Mouse (Mus musculus) adrenal gland, adult (tissue): ENCODE measurements at regions not wholly inside any gene's neighbourhood (a gene's known extent, or its start where the extent isn't known, plus 50 kb on each side); places are given as distances from the start of the nearest gene placed in this dataset.

ENCODE experiments used
- DNase-seq, 2 experiments: peaks; one replicate each; pipeline ENCODE4 v3.0.0; 2022 to 2023; ENCODE audit warnings: low spot score in 1 of 2; ENCODE audit not compliant: inconsistent age in 2 of 2

DNA sequence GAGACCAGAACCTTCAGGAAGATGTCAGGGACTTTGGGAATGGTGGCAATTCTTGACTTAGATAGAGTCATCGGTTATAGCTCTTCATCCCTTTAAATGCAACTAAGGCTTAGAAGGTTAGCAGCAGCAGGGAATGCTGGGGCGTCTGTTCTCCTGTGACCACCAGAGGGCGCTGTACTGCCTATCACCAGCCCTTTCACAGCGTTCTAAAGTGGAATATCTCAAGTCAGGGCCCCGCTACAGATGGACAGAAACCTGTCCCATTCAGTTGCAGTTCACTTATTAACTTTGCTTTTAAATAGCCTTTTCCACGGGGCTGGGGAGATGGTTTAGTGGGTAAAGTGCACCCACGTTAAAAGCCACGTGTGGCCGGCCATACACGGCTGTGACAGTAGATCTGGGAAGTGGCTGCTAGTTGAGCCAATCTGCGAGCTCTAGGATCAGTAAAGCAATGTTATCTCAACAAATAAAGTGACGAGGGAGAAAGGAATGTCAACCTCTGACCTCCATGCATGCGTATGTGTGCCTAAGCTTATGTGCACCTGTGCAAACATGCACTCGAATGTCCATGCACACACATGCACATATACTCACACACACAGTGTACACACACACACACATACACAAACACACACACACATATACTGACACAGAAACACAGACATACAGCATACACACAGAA lies 104.3 kb downstream of the Fam168b start:
- peak; percentile 63 to 88 for DNase-seq

DNA sequence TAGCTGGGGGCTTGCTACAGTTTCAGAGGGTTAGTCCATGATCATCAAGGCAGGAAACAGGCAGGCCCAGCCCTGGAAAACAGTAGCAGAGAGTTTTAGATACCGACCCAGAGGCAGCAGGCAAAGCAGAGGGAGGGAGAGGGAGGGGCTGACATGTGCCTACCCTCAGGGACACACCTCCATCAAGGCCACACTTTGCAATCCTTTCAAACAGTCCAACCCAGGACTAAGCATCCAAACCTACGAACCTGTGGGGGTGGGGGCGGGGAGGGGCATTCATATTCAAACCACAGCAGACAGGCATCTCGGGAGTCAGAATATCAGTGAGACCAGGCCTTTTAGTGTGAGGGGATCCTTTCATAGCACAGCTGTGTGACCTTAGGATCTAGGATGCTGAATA lies 103.2 kb downstream of the Fam168b start:
- DNase-seq, result peak in 1 of 2 experiments; percentile 32

DNA sequence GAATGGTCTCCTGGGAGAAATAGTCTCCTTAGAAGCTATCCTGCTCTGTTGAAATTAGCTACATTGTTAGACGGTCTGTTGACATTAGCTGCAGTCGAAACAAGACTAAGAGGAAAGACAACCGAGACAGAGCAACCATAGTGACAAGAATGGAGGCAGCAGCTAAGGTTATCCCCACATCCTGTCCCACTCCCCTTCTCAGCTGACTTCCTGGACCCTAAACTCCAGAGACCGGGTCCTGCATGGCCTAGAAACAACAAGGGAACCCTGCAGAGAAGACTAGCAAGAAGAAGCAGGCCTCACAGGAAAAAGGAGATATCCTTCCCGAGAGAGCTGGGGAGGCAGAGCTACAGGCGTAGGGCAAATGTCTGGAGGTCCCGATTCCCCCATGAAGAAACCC lies 102.0 kb downstream of the Fam168b start:
- no peak for DNase-seq

DNA sequence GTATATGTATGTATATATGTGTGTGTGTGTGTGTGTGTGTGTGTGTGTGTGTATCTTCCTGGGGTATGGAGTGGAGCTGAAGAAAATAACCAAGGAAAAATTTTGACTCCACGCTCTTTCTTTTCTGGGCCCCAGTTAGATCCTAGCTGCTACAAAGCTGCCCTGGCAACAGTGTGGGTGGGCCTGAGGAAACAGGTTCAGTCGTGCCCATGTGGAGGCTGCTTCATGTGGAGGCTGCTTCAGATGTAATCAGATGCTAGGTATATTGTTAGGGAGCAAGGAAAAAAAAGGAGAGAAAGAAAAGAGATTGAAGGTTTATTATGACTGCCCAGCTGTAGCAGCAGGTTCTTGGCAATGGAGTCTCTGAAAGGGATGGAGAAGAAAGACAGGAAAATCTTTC lies 100.6 kb downstream of the Fam168b start:
- no peak for DNase-seq

DNA sequence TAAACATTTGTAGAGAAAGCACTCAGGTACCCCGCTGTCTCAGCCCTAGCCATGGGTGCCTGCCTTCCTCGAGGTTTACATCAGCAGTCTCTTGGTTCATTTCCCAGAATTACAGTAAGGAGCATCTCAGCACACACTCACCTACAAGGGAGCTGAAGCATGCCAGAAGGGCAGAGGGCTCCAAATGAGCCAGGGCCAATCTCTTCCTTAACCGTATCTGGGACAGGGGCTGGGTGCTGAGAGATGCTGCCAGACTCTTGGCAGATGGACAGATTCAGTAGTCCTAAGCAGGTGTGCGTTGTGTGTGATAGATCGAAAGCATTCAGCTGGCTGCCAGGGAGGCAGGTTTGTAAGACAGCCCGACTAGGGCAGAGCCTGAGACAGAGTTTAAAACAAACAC lies 97.0 kb downstream of the Fam168b start:
- DNase-seq, result no peak

DNA sequence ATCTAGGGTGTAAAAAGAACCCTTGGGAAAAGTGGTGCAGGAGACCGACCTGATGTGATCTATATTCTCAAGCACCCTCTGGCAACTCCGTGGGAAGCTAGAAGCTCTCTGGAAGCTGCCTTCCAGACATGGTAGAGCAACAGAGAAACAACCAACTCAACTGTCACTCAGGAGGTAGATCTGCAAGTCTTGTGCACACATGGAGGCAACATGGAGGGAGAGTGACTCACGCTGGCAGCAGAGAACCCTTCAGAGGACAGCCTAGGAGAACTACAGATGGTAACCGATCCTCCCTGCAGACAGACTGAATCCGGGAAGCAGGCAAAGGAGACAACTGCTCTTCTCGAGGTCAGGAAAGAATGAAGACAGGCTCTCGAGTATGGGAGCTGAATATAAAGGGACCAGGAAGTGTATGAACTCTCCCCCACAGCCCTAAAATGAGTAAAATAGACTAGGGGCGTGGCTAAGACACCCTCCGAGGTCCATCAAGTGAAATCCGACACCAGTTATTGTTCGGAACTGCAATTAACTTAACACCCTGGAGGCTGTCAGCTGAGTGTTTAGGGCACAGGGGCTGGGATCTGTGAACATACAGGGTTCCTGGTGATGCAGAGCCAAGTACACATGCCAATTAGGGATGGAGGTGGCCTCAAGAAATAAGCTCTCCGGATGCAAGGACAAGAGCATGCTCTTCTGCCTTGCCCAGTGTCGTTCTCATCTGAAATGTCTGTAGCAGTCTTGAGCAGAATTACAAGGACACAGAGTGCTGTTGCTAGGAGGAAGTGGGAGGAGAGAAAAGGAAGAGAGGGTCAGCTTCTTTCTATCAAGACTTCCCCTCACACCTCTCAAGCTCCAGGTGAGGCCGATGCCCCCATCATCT lies 93.5 kb downstream of the Fam168b start:
- DNase-seq, result peak in 1 of 2 experiments; percentile 31

DNA sequence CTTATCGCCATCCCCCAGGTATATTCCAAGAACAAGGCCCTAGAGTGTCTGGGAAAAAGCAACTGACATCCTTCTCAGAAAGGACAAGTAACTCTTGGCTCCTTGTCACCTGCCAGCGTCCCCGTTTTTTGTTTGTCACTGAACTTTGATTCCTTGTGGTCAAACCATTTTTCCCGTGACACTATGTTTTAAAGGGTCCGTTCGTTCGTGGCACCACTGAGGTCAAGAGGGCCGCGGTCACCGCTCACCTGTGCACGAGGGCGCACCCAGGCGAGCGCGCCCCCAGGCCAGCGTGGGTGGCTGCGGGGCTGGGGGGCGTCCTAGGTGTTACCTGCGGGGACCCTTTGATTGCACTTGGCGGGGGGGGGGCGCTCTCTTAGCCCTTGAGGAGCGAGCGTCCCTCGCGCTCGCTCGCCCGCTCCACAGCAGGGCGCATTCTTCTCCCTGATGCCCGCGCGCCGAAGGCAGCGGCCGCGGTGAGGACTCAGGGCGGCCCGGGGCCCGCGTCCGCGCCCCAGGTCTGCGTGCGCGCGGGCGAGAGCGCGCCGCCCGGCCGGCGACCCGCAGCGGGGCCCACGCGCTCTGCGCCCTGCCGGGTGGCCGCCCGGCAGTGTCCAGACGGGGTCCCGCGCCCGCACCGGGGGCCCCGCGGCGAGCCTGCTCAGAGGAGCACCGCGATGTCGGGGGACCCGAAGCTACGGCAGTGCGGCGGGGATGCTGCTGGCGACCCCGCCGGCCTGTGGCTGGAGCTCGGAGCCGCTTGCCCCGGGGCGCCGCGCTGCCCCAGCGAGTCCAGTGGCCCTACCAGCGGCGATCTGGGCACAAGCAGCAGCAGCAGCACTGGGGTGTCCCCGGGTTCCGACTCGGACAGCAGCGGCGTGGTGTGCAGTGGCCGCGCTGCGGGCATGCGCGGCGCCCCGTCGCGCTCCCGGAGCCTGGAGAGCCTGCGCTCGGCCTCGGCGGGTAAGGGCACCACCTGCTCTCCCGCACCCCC lies 92.5 kb downstream of the Fam168b start:
- peak; percentile 13 to 65 for DNase-seq

DNA sequence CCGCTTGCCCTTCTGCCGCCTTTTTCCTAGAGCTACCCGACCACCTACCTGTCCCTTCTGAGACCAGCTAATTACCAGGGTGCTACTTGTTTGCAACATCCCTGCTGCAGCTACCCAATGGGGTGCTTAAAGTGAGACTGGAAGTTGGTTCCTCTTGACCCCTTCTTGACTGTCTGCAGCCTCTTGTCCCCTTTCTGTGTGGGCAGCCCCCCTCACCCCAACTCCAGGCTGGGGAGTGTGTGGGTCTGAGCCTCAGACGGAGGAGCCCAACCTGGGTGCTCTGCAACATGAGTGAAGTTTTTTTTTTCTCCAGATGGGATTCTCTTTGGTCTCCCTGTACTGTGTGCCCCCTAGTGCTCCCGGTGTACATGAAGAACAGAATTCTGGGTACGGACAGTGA lies 91.7 kb downstream of the Fam168b start:
- DNase-seq, result peak in 1 of 2 experiments; percentile 20

DNA sequence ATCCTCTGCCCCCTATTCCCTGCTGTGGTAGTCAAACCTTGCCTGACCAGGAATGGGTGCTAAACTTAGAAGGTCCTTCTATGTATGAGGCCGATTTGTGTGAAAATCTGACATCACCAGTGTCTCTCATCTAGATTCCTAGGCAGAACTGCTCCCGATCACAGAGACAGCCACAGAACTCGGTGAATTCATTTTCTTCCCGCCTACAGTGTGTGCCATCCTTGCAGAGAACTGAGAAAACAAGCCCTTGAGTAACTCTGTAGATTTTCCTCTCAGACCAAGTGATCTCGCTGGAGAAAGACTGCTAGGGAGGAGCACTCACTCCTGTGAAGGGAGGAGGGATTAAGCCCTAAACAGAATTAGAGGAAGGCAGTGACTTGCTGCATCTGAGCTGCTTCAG lies 89.3 kb downstream of the Fam168b start:
- no peak for DNase-seq

DNA sequence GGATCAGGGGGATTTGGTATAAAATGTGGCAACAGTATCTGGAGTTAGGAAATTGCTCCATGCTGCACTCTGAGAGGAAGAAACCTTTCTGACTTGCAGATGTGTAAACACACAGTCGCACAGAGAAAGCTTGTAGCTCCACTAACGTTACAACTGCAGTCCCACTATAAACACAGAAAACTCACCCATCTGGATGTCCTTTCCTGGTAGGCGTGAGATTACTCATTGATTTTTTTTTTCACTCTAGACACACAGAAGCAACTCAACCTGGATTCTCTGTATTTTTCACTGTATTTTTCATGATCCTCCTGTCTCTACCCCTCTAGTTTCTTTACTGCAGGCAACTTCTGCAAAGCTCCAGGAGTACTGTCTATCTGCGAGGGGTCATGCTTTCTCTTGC lies 82.3 kb downstream of the Fam168b start:
- no peak for DNase-seq

DNA sequence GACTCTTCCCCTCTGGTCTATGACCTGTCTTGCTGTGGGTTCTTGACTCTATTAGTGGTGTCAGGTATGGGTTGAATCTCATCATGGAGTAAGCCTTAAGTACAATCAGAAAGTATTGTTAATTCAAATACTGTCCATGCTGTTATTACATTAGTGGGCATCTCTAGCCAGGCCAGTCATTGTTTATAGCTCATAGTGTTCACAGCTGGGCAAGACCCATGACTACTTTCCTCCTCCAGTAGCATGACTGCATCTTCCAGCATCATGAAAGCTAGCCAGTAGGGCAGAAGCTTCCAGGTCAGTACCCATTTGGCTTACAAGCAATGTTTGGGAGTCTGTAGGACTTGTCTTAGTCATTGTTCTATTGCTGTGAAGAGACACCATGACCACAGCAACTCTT lies 81.4 kb downstream of the Fam168b start:
- DNase-seq, result no peak

DNA sequence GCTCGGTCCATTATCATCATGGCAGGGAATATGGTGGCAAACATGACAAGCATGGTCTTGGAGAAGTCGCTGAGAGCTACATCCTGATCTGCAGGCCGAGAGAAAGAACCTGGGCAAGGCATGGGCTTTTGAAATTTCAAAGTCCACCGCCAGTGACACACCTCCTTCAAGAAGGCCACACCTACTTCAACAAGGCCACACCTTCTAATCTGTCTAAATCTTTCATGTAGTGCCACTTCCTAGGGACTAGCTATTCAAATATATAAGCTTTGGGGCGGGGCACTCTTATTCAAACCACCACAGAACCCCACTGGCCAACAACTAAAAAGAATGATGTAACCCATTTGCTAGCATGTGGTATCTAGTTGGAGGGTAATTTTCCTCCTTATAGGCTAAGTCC lies 81.0 kb downstream of the Fam168b start:
- DNase-seq, result no peak
